Mouse (Mus musculus): Measurements from ENCODE around the gene 6430550D23Rik.

The 6430550D23Rik gene

GRCm38 (mm10) chr2:156007888-156008532 lies at the start of gene 6430550D23Rik, which contains the start of gene Ergic3:
Gene 6430550D23Rik (minus strand): TSS chr2:156007977.
Gene Ergic3 (plus strand): TSS chr2:156008045.
- peak; percentile 96 for DNase-seq

- DNase-seq: no peak
These were observed 45.0 kb upstream of the 6430550D23Rik start, which contains the start of gene Fer1l4 for GRCm38 (mm10) chr2:156052816-156053215. Gene Fer1l4 (minus strand): TSS chr2:156052947.

GRCm38 (mm10) chr2:156047929-156048328 lies 40.2 kb upstream of the 6430550D23Rik start:
- no peak for DNase-seq

GRCm38 (mm10) chr2:156042903-156043302 lies 35.1 kb upstream of the 6430550D23Rik start:
- DNase-seq: no peak

- no peak for DNase-seq
These were observed 31.6 kb upstream of the 6430550D23Rik start for GRCm38 (mm10) chr2:156039390-156039789.

GRCm38 (mm10) chr2:156025482-156025881 lies 17.7 kb upstream of the 6430550D23Rik start:
- DNase-seq: no peak

- DNase-seq: no peak
These were observed 14.0 kb upstream of the 6430550D23Rik start for GRCm38 (mm10) chr2:156021765-156022164.

GRCm38 (mm10) chr2:156021219-156021618 lies 13.4 kb upstream of the 6430550D23Rik start:
- DNase-seq: no peak

- no peak for DNase-seq
These were observed 10.3 kb upstream of the 6430550D23Rik start for GRCm38 (mm10) chr2:156018106-156018505.

- no peak for DNase-seq
These were observed 2.4 kb downstream of the 6430550D23Rik start for GRCm38 (mm10) chr2:156005393-156005792.

- peak; percentile 32 for DNase-seq
These were observed 15.9 kb downstream of the 6430550D23Rik start for GRCm38 (mm10) chr2:155991863-155992321.

GRCm38 (mm10) chr2:155991151-155991550 lies 16.6 kb downstream of the 6430550D23Rik start:
- no peak for DNase-seq

- DNase-seq: no peak
These were observed 18.7 kb downstream of the 6430550D23Rik start for GRCm38 (mm10) chr2:155989085-155989484.

- no peak for DNase-seq
These were observed 20.6 kb downstream of the 6430550D23Rik start for GRCm38 (mm10) chr2:155987131-155987530.

- DNase-seq: no peak
These were observed 22.0 kb downstream of the 6430550D23Rik start for GRCm38 (mm10) chr2:155985776-155986175.

GRCm38 (mm10) chr2:155979328-155979991 lies 28.3 kb downstream of the 6430550D23Rik start:
- no peak for DNase-seq

GRCm38 (mm10) chr2:155974087-155974731 lies 33.6 kb downstream of the 6430550D23Rik start:
- DNase-seq: no peak

- DNase-seq: no peak
These were observed 34.4 kb downstream of the 6430550D23Rik start for GRCm38 (mm10) chr2:155973348-155973747.

- no peak for DNase-seq
These were observed 44.8 kb downstream of the 6430550D23Rik start for GRCm38 (mm10) chr2:155962991-155963390.

GRCm38 (mm10) chr2:155961862-155962261 lies 45.9 kb downstream of the 6430550D23Rik start:
- DNase-seq: no peak

- DNase-seq: no peak
These were observed 47.8 kb downstream of the 6430550D23Rik start for GRCm38 (mm10) chr2:155959981-155960380.

- peak; percentile 88 for DNase-seq
These were observed 51.4 kb downstream of the 6430550D23Rik start, which contains the start of gene Cep250 for GRCm38 (mm10) chr2:155956134-155957059. Gene Cep250 (plus strand): TSS chr2:155956458.
